Mouse (Mus musculus) adrenal gland (tissue): Measurements from ENCODE around the gene Siah1b.

Experiments
- intact Hi-C: fragments of 180-260 bp; cut with DNase I; formaldehyde crosslinking; loops from one replicate; pipeline ENCODE4 v1.15.1; 2025
- long read RNA-seq, 2 experiments: library from polyadenylated mRNA; unstranded; transcript quantifications; one replicate each; pipeline ENCODE4 v2.0.0; 2020; ENCODE audit warnings: borderline replicate concordance in 1 of 2; ENCODE audit not compliant: insufficient replicate concordance in 1 of 2

Gene Siah1b
- long read RNA-seq, experiment 1, transcript Siah1b-203 (4 exons, 803 nt): major isoform, 5 of 7 reads
- long read RNA-seq, experiment 1, partial matches to known transcripts: 1 of 7 reads
- long read RNA-seq, experiment 1, other reads (novel, unspliced or antisense): 0 of 7 reads
- long read RNA-seq, experiment 2, transcript Siah1b-203 (4 exons, 803 nt): major isoform, 5 of 5 reads
- long read RNA-seq, experiment 2, partial matches to known transcripts: 0 of 5 reads
- long read RNA-seq, experiment 2, other reads (novel, unspliced or antisense): 0 of 5 reads

DNA sequence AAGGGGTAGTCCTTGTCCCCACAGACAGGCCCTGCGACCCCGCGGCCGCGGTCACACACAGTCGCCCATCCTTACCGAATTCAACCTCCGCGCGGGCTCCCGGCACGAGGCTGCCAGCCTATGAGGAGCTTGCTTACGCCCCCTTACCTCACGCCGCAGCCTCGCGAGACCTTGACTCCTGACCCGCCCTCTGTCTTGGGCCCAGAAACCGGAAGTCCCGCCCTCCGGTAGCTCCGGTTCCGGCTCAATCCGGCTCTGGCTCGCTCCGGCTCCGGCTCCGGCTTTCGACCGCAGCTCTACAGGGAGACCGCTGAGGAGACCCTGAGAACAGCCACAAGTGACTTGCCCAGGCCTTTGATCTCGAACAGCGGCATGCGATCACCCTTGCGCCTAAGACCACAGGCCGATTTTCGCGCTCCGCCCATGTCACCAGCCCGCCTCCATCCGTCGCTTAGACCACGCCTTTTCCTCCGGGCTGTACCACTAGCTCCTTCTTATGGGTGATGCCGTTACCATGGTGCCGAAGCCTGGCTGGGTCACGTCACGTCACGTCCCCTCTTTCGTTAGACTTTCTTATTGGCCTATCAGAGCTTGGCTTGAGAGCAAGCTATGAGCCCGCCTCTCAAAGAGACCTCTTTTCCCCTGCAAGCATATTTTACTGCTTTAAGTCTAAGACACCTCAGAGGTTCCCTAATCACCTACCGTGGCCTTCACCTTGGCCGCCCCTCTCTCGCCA is at the start of gene Siah1b:
Gene Siah1b (minus strand): TSS at position 454 of the 736 bp plus-strand sequence.
- intact Hi-C loops: no loop called here

DNA sequence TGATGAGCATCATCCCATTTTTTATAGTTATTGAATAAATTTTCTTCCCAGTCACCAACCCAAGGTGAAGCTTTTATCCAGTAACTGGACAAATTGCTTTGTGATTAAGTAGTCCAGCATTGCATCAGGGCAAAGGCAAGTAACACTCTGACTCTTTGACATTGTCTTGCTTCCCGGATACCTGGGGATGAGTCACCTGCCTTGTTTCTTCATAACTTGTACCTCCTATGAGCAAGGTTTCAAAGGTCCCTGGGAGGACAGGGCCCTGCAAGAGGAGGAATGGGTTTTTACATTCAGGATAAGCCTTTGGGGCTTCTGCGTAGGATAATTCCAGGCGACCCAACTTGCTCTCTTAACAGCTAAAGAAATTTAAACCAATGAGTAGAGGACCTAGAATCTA is 47.6 kb upstream of the Siah1b start:
- intact Hi-C loops: no loop called here

DNA sequence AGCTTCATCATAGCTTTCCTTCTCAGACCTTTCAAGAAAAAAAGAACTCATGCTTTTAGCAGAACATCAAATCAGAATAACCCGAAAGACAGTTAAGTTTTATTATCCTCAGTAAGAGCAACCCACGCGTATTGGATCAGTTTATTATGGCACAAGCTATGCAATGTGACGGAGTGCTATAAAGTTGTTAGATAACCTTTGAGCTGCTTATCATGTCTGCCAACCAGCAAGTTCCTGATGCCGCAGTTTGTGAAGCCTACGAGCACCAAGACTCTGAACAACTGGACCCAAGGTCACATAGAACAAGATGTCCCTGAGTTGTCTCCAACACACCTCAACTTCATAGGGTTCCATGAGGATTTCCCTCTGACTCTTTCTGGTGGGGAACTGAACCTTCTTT is 37.5 kb upstream of the Siah1b start:
- intact Hi-C loops: no loop called here

DNA sequence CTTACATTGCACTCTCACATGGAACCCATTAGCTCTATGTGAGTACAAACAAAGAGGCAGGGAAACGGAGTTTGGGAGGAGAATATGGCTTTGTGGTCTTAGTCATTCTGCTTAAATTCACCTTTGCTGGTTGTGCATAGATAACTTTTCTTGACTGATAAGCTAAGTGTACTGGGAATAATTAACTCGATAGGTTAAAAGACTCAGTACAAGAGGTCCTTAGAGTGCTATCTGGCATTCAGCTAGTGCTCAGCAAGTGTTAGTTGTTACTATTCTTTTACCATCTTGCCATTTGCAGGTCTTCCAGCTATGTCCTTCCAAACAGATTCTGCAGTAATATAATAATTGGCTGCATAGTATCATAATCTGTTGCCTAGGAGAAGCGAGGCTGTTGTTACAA is 34.9 kb upstream of the Siah1b start:
- intact Hi-C loops: no loop called here

DNA sequence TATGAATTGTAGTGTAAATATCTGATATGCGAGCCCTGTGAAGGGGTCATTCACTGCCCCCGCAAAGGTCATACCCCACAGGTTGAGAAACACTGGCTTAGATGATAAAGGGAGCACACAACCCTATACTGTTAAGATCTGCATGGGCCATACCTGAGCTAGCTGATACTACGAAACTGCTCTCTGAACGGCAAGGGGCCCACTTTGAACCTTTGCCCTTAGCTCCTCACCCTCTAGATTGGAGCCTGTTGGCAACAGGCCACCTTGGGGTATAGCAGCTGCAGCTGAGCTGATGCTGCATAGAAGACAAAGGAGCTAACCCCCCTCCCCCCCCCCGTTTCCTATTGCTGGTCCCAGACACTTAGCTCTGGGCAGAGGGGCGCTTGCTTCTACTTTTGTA is 26.4 kb upstream of the Siah1b start:
- intact Hi-C loops: loop anchor here (5.0 to 10.0 kb wide), 2 partner anchors 75 to 342 kb away; no protein-coding TSS in a partner anchor

DNA sequence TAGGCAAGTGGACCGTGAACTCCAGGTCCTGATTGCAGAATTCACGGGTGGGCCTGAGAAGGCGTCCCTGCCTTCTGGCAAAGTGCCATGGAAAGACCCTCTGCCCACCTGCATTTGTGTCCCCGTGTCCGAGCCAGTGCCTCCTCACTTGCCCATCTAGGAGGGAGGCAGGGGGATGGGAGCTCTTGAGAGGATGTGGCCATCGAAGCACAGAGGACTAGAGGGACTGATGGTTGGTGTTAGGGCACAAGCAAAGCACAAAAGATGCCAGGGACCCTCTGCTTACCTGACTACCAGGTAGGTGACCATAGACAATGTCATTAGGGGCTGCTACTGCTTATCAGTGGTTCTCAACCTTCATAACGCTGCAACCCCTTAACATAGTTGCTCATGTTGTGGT is 25.9 kb upstream of the Siah1b start:
- intact Hi-C loops: loop anchor here (5.0 to 10.0 kb wide), 2 partner anchors 75 to 343 kb away; no protein-coding TSS in a partner anchor

DNA sequence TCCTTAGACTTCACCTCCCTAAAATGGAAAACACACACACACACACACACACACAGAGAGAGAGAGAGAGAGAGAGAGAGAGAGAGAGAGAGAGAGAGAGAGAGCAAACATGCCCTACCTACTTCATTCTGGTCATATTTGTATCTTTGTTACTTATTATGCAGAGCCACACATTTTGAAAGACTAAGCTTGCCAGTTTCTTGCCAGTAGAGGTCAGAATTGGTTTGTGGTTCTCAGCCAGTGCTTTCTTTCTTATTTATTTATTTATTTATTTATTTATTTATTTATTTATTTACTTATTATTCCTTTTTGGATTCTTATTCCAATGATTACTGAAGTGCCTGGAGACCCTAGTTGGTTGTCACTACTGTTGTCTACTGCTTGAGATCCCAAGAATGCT is 25.2 kb upstream of the Siah1b start:
- intact Hi-C loops: loop anchor here (5.0 to 10.0 kb wide), 2 partner anchors 76 to 343 kb away; no protein-coding TSS in a partner anchor

DNA sequence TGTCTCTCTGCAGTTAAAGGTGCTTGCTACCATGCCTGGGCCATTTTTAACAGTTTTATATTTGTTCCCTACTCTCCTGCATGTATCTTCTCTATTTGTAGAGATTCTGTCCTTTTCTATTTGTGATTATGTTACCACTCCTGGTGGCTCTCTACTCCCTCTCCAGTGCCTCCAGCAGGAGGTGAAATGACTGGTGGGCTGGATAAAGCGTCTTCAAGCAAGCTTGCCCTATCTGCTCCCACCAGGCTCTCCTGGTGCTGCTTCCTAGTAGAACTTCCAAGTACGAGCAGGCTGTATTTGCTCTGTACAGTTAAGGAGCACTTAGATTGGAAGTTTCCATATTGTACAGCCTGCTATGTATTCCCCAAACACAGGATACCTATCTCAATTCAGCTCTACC is 19.5 kb upstream of the Siah1b start:
- intact Hi-C loops: no loop called here

DNA sequence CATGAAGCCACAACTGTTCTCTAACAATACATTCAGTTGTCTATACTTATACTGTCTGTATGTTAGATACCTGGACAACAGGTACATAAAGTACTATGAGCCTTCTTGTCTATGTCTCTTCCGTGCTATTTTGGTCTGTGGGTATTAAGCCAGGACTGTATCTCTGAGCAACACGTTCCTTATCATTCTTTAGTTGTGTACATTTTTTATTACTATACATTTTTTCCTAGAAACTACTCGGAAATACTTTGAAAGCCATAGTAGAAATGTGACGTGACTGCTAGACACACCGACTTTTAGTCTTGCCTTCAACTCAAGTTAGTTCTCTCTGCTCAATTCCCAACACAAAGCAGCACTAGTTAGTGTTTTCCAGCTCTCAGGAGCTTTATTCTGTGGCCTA is 17.1 kb upstream of the Siah1b start:
- intact Hi-C loops: no loop called here

DNA sequence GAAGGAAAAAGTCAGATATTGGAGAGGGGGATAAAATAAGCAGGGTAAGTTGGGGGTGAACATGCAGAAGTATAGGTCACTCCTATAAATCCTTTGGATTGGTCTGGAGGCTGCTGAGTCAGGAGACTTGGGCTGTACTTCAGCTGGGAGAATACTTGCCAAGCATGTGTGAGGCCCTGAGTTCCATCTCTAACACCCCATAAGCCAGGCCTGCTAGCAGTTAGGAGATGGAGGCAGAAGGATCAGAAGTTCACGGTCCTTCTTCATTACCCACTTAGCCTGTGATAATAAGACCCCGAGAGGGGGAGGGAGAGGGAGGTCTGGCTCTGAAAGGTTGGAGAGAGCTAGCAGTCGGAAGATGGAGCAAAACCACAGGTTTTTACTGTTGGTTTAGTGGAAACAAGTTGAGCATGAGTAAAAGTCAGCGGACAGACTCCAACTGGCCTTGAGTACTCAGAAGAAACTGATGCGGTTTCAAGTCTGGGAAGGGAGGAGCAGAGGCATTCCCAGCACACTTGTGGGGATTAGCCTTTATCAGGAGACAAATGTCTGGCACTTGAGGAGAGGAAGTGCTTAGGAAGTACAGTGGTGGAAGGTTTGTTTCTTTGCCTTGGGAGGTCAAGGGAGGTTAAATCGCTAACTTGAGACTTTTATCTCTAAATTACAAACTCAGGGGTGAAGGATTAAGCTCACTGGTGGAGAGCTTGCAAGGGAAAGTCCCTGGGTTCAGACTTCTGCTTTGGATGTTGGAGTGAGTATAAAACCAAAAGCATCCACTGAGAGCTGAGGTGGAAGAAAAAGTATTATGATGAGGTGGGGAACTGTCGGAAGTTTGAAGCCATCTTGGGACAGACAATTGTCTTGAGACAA is 16.2 kb upstream of the Siah1b start:
- intact Hi-C loops: no loop called here

DNA sequence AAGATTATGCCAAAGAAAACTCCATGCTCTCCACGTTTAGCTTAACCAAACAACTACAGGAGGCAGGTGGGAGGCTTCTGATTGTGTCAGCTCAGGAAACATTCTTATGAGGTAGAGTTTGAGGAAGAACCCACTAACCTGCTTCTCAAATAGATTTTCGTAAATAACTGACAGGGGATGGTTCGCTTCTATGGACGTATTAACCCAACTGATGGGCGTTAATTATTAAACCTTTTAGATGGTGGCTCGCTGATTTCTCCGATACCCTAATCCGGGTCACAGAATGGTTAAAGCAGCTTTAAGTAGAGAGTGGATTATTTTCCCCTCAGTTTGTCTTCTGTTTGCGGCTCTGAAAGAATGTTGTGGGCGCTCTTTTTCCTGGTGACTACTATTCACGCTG is 13.6 kb upstream of the Siah1b start:
- intact Hi-C loops: no loop called here

DNA sequence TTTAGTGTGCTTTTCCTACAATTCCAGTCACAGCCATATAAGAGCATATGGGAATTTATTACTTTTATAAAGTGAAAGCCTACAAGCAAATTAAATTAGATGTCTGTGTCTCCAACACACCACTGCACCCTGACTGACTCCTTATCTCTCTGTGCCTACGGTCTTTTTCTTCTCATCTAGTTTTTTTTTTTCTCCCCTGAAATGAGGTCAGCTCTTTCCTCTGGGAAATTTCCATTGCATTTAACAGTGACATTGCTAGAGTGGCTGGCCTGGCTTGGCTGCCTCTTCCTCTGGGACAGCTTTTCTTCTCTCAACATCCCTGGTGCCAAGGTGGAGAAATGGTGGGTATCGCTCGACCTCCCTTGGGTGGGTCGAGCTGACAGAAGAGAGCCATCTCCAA is 12.3 kb upstream of the Siah1b start, which contains the start of gene Cltrn:
Gene Cltrn (plus strand): TSS at position 249 of the 400 bp plus-strand sequence.
- intact Hi-C loops: no loop called here

DNA sequence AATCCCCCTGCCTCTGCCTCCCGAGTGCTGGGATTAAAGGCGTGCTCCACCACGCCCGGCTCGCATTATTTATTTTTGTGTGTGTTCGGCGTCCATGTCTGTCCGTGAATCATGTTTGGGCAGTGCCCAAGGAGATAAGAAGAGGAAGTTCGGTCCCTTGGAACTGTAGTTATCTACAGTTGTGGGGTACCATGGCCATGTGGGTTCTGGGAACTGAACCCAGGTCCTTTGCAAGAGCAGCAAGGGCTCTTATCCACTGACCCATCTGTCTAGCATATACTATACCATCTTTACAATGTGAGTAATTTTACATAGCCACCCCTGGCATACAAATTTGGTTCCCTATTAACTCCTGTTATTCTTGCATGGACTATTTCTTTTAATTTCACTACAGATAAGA is 5.7 kb upstream of the Siah1b start:
- intact Hi-C loops: no loop called here

DNA sequence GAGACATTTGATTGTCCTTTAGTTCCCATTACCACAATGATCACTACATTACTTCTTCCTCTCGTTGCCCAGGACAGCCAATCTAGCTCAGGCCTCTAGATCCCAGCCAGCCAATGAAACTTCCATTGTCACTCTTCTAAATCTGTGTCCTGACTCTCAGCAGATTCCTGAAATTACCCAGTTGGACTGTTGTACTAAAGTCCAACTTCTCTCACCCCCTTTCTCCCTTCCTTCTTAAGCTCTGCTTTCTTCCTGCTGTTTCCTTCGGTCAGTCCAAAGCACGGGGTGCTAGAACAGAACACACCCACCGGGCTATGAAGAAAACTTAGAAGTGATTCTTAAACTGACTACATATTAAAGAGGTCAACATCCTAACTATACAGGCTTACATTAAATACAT is 7.3 kb downstream of the Siah1b start:
- intact Hi-C loops: loop anchor here (5.0 to 10.0 kb wide), 2 partner anchors 234 to 517 kb away; no protein-coding TSS in a partner anchor

DNA sequence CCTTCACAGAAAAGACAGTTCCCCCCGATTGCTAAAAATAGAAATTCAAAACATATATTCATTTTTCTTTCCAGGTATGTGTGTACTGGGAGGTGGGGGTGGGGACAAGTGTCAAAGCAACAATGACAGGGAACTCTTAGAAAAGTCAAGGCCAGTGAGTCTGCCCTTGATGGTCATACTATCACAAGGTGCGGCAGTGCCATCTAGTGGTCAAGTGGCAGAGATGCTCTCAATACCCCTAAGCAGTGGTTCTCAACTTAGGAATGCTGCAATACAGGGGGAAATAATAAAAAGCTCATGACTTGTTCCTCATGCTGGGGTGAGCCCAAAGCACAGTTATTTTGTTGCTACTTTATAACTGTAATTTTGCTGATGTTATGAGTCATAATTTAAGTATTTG is 10.1 kb downstream of the Siah1b start:
- intact Hi-C loops: loop anchor here (5.0 to 10.0 kb wide), 2 partner anchors 231 to 514 kb away; no protein-coding TSS in a partner anchor

DNA sequence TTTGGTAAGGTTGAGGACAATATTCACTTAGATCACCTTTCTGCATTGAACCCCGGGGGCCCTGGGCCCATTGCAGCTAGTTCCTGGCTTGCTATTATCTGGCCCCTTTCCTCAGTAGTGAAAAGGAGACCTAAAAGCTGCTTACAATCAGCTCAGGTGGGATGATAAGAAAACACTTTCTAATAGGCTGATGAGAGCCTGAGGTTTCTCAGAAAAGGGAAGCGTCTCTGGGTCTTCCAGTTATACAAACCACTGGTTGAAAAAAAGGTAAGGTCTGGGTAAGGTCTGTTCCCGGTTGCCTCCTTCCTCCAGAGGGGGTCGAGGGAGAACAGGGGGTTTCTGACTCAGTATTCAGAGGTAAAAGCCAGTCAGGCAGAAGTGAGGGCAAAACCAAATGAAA is 17.2 kb downstream of the Siah1b start:
- intact Hi-C loops: no loop called here

DNA sequence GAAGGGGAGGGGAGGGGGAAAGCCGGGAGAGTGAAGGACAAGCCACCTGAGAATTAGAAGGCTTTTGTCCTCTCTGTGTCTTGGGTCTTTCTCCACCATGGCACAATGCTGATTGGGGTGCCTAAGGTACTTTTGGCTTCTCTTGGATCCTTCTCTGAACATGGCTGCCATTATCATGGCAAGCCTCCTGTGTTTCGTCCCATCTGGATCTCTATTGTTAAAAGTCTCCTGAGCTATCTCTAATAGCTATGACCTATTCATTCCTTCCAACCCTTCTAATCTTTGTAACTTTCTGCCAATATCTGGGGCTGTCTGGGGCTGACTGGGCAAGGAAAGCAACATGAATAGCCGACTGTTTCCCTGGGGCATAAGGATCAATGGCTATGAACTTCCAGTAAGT is 17.8 kb downstream of the Siah1b start:
- intact Hi-C loops: no loop called here

DNA sequence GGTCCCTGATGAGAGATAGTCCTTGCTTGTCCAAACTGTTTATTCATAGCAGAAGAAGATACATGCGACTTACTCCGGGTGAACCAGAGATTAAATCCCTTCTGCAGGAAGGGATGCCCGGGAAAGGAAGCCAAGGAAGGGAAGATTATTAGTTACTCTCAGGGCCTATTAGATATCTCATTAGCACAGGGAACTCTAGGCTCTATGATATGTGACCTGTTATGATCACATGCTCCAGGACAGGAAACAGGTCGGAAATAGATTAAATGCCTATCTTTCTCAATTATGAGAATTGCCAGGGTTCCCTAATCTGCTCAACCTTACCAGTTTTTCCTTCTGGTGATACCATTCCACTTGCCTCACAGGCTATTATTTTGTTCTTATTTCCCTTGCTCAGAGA is 20.6 kb downstream of the Siah1b start:
- intact Hi-C loops: no loop called here

DNA sequence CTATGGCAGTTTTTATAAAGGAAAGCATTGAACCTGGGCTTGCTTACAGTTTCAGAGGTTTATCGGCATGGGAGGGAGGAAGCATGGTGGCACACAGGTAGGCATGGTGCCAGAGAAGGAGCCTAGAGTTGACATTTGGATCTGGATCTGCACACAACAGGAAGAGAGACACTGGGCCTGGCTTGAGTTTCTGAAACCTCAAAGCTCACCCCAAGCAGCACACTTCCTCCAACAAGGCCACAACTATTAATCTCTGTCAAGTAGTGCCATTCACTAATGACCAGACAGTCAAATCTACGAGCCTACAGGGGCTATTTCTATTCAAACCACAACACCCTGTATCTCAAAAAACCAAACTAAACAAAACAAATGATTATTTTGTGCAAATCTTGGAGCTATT is 29.6 kb downstream of the Siah1b start:
- intact Hi-C loops: no loop called here

DNA sequence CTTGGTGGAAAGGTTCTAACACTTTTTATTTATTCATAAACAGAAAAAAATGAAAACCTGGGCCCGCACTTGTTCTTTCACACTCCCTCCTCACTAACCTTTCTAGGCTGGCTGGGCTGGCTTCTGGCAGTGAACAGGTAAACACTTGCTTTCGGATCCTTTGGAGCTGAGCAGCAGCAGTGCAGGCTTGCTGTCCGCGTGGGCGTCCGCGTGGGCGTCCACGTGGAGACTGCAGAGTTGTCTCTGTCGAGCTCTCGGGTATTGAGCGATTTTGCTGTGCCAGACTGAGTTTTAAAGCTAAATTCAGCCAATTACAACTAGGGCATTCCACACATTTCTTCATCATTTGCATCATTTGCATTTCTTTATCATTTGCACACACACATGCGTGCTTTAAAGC is 34.2 kb downstream of the Siah1b start:
- intact Hi-C loops: no loop called here

DNA sequence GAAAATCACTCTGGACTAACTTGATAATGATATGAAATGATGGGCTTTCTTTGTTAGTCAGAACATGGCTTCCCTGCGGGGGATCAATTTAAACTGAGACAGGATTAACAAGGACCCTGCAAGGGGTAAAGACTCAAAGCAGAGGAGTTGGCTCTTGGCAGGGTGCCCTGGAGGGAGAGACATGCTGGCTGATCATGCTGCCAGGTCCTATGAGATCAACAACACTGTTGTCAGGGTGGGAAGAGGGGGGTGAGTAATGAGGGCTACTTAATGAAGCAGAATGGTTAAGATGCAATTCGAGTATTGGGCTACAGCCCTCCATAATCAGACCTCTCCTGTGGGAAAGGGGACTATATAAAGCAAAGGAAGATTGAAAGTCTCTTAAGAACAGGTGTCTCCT is 37.4 kb downstream of the Siah1b start:
- intact Hi-C loops: no loop called here

DNA sequence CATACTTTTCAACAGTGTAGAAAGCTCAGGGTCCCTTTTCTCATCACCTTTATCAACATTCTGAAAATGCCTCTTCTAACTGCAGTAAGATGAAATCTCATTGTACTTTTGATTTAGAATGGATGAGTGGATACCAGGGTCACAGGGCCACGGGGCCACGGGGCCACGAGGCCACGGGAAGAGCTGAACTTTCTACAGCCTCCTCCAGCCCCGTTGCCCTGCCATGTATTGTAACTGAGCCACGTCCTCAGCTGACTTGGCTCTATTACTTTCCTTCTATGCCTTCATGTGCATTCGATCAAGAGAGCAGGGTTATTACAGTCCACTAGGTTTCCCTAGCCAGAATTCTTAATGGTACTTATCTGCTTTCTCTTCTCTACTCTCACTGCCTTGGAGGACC is 40.4 kb downstream of the Siah1b start:
- intact Hi-C loops: no loop called here
